Mouse (Mus musculus) adipocyte (in vitro differentiated cells): ENCODE measurements around the gene Mrnip.
A peak's percentile ranks its signal among the peaks of the same experiment; 100 is the strongest.

Experiments used
- DNase-seq: peaks from one replicate; pipeline ENCODE4 v3.0.0-alpha.2; 2016; ENCODE audit warnings: low spot score

The Mrnip gene

GRCm38 (mm10) chr11:50225611-50226378, 51.6 kb downstream of the Mrnip start:
- peak; percentile 60 for DNase-seq

- peak; percentile 52 for DNase-seq
These were observed 52.2 kb downstream of the Mrnip start for GRCm38 (mm10) chr11:50226406-50226805.

GRCm38 (mm10) chr11:50227226-50227625, 53.0 kb downstream of the Mrnip start:
- DNase-seq: peak; percentile 34

GRCm38 (mm10) chr11:50227736-50228135, 53.5 kb downstream of the Mrnip start:
- no peak for DNase-seq

GRCm38 (mm10) chr11:50228772-50229171, 54.5 kb downstream of the Mrnip start:
- DNase-seq: peak; percentile 50

- peak; percentile 77 for DNase-seq
These were observed 55.1 kb downstream of the Mrnip start for GRCm38 (mm10) chr11:50229252-50229910.

- DNase-seq: no peak
These were observed 56.4 kb downstream of the Mrnip start for GRCm38 (mm10) chr11:50230481-50231304.

- peak; percentile 76 for DNase-seq
These were observed 57.2 kb downstream of the Mrnip start for GRCm38 (mm10) chr11:50231411-50231810.

- no peak for DNase-seq
These were observed 58.8 kb downstream of the Mrnip start for GRCm38 (mm10) chr11:50233022-50233421.

GRCm38 (mm10) chr11:50233993-50234392, 59.7 kb downstream of the Mrnip start:
- DNase-seq: no peak

- no peak for DNase-seq
These were observed 60.4 kb downstream of the Mrnip start for GRCm38 (mm10) chr11:50234606-50235005.

- peak; percentile 68 for DNase-seq
These were observed 62.3 kb downstream of the Mrnip start for GRCm38 (mm10) chr11:50236540-50236936.

- no peak for DNase-seq
These were observed 62.9 kb downstream of the Mrnip start for GRCm38 (mm10) chr11:50236937-50237835.

GRCm38 (mm10) chr11:50238324-50238723, 64.1 kb downstream of the Mrnip start, which contains the start of gene Ltc4s:
Gene Ltc4s, minus strand, starts transcription at chr11:50238616.
- DNase-seq: peak; percentile 56

GRCm38 (mm10) chr11:50238821-50239791, 64.9 kb downstream of the Mrnip start:
- peak; percentile 91 for DNase-seq

GRCm38 (mm10) chr11:50240235-50240911, 66.1 kb downstream of the Mrnip start:
- peak; percentile 35 for DNase-seq

GRCm38 (mm10) chr11:50243926-50244325, 69.7 kb downstream of the Mrnip start:
- no peak for DNase-seq

GRCm38 (mm10) chr11:50245269-50245668, 71.0 kb downstream of the Mrnip start:
- DNase-seq: no peak

- no peak for DNase-seq
These were observed 74.4 kb downstream of the Mrnip start for GRCm38 (mm10) chr11:50248473-50249171.
